Mouse (Mus musculus) testis, postnatal 14 days (tissue): ENCODE measurements around the gene Enah.

Source experiments
- DNase-seq: peaks from one replicate; pipeline ENCODE4 v3.0.0; 2021; ENCODE audit warnings: low spot score

The Enah gene

GRCm38 (mm10) chr1:182019926-182020801 is at the start of gene Enah:
Gene Enah (minus strand): TSS chr1:182019990.
- DNase-seq, result peak; percentile 75

GRCm38 (mm10) chr1:182068136-182068535 is 48.3 kb upstream of the Enah start:
- no peak for DNase-seq

- no peak for DNase-seq
Measured at GRCm38 (mm10) chr1:182066527-182067465, 47.0 kb upstream of the Enah start.

- DNase-seq, result no peak
Measured at GRCm38 (mm10) chr1:182063716-182064115, 43.9 kb upstream of the Enah start.

- no peak for DNase-seq
Measured at GRCm38 (mm10) chr1:182062801-182063200, 43.0 kb upstream of the Enah start.

- no peak for DNase-seq
Measured at GRCm38 (mm10) chr1:182061203-182061602, 41.4 kb upstream of the Enah start.

GRCm38 (mm10) chr1:182059806-182060205 is 40.0 kb upstream of the Enah start:
- no peak for DNase-seq

GRCm38 (mm10) chr1:182057998-182058397 is 38.2 kb upstream of the Enah start:
- no peak for DNase-seq

- DNase-seq, result peak; percentile 54
Measured at GRCm38 (mm10) chr1:182055122-182055521, 35.3 kb upstream of the Enah start.

GRCm38 (mm10) chr1:182054651-182055050 is 34.9 kb upstream of the Enah start:
- DNase-seq, result no peak

GRCm38 (mm10) chr1:182052973-182053372 is 33.2 kb upstream of the Enah start:
- no peak for DNase-seq

GRCm38 (mm10) chr1:182052385-182052784 is 32.6 kb upstream of the Enah start:
- no peak for DNase-seq

GRCm38 (mm10) chr1:182049813-182050212 is 30.0 kb upstream of the Enah start:
- no peak for DNase-seq

GRCm38 (mm10) chr1:182048101-182048500 is 28.3 kb upstream of the Enah start:
- no peak for DNase-seq

GRCm38 (mm10) chr1:182047016-182047690 is 27.4 kb upstream of the Enah start:
- no peak for DNase-seq

- DNase-seq, result no peak
Measured at GRCm38 (mm10) chr1:182045208-182045607, 25.4 kb upstream of the Enah start.

GRCm38 (mm10) chr1:182040538-182040937 is 20.7 kb upstream of the Enah start:
- no peak for DNase-seq

GRCm38 (mm10) chr1:182031757-182032156 is 12.0 kb upstream of the Enah start:
- DNase-seq, result no peak

GRCm38 (mm10) chr1:182031066-182031465 is 11.3 kb upstream of the Enah start:
- DNase-seq, result no peak

- DNase-seq, result no peak
Measured at GRCm38 (mm10) chr1:182029989-182030649, 10.3 kb upstream of the Enah start.
